Mouse (Mus musculus): Measurements from ENCODE around the gene Ubl3. TPM values are rescaled to one million over a fixed set of nuclear protein-coding genes. Genes with fewer than 3 reads are reported as not detected.

The Ubl3 gene
- 79.9 and 82.9 TPM in 2 replicates for polyA plus RNA-seq (2015; fragmentation: Nextera tagmentation; extraction: Ambion mirVana)

DNA sequence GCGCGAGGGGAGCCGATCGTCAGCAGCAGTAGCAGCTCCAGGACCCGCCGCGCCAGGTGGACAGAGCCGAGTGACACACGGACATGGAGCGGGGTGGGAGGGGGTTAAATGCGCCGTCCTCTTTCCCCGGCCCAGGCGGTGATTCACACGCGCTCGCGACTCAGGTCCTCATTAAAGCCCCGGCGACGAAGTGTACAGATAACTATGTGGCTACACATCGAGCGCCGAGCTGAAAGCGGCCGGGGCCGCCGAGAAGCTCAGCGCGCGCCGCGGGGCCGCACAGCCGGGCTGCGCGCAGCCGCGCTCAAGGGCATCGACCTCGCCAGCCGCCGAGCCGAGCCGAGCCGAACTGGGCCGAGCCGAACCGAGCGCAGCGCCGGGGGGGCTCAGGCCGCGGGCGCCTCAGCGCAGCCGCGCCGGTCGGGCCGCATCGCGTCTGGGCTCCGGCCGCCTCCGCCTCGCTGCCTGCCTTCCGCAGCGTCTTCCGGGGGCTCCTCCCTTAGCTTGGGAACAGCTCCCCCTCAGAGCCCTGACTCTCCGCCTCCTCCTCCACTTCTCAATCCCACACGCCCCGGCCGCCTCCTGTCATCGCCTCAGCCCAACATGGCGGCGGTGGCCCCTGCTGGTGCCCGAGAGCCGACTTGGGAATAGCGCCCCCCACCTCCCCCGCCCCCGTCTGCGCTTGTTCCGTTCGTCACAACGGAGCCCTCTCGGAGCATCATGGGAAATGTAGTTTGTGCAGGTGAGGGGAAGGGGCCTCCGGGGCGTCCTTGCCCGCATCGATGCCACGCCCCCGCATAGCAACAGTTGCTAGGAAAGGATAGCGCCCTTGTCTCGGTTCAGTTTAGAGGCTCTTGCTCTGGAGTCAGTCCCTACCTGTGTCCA lies at the start of gene Ubl3:
Ubl3 (minus strand) TSS at position 603 of the 885 bp plus-strand sequence.
- Histone ChIP-seq H3K9me3 (no peaks in the 10 kb centered on the region), H3K4me2 (replicated peaks) (peak within 1 kb of the TSS; percentile 64), H3K27me3 (replicated peaks) (no peaks in the 10 kb centered on the region), H3K9ac (peak within 1 kb of the TSS; percentile 87), H3K4me1 (replicated peaks) (peaks cover 15% of the 10 kb centered on the region), H3K4me3 (replicated peaks) (peak within 1 kb of the TSS; percentile 75), H3K36me3 (no peaks in the 10 kb centered on the region), H3K27ac (peak within 1 kb of the TSS; percentile 96)
- ATAC-seq = peak; percentile 93
- WGBS = under 1% methylated on average over 94 of the region's 95 CpGs

DNA sequence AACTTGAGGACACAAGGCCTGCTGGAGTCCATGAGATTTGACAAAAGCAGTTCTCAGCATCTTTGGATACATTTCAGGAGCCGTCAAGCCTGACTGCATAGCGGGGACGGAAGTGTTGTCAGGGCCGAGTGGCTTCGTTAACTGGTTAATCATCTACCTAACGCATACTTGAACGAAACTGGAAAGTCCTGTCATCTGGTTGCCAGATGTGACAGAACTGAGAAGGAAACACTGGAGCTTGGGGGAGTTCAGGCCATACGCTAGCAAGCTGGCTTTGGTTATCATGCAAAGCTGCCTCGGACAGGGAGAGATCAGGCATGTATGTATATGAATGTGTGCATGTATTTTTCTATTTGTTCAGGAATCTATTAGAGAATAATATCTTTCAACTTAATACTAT lies 45.8 kb upstream of the Ubl3 start:
- WGBS = 48% methylated on average over 9 of the region's 9 CpGs
- H3K9ac ChIP-seq = no peak overlapping the region
- H3K4me3 ChIP-seq (replicated peaks) = no peak overlapping the region
- no peak overlapping the region for H3K4me2 ChIP-seq (replicated peaks)
- H3K9me3 ChIP-seq = no peaks in the 10 kb centered on the region
- H3K36me3 ChIP-seq = no peaks in the 10 kb centered on the region
- ATAC-seq = peak; percentile 90
- H3K27ac ChIP-seq = no peak overlapping the region
- H3K27me3 ChIP-seq (replicated peaks) = no peaks in the 10 kb centered on the region
- H3K4me1 ChIP-seq (replicated peaks) = peaks cover 4% of the 10 kb centered on the region; the same call in 1 of the 2 replicates

DNA sequence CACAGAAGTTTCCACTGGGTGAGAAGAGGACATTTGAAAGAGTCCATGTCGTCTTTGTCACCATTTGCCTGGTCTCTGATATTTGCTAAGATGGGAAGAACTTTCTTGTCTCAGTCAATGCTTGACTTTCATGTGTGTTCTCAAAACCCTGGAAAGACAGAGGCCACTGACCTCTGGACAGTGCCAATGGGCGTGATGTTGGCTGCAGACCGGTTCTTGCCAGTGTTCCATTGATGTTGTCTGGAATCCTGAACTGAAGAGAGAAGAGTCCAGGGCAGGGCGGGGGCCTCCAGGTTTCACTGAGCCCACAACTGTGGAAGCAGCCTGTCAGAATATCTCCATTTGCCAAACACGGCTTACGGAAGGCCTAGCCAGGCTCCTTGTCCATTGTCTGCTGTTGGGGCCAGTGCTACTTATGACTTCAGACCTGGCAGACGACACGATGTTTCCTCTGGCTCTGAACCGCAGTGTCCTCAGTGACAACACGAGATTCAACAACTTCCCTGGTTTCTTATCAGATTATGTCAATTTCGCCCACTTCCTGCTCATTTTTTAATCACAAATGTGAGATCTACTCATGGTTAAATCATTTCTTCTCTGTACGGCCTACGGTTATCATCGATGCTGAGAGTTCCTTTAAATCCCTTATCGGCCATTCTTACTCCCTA lies 43.6 kb upstream of the Ubl3 start:
- 88% methylated on average over 15 of the region's 15 CpGs for WGBS
- no peak for ATAC-seq
- H3K4me2 ChIP-seq (replicated peaks) = no peak overlapping the region
- no peak overlapping the region for H3K4me3 ChIP-seq (replicated peaks)
- H3K27ac ChIP-seq = no peak overlapping the region
- H3K9ac ChIP-seq = no peak overlapping the region
- peaks cover 4% of the 10 kb centered on the region; the same call in 1 of the 2 replicates for H3K4me1 ChIP-seq (replicated peaks)
- no peaks in the 10 kb centered on the region for H3K9me3 ChIP-seq
- no peaks in the 10 kb centered on the region for H3K27me3 ChIP-seq (replicated peaks)
- no peaks in the 10 kb centered on the region for H3K36me3 ChIP-seq

DNA sequence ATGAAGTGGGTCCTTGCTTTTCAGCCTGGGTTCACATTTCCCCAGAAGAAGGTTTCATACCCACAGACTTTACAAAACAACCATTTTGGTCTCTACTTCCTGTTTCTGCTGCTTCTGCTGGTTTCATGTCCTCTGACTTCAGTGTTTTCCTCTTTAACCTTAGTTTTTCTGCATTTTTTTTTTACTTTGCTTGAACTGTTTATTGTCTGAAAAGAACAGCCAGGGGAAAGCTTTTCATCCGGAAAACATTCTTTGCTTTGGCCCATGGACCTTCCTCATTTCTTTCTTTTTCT lies 42.8 kb upstream of the Ubl3 start:
- WGBS = 73% methylated on average over 1 of the region's 1 CpGs
- H3K27me3 ChIP-seq (replicated peaks) = no peaks in the 10 kb centered on the region

DNA sequence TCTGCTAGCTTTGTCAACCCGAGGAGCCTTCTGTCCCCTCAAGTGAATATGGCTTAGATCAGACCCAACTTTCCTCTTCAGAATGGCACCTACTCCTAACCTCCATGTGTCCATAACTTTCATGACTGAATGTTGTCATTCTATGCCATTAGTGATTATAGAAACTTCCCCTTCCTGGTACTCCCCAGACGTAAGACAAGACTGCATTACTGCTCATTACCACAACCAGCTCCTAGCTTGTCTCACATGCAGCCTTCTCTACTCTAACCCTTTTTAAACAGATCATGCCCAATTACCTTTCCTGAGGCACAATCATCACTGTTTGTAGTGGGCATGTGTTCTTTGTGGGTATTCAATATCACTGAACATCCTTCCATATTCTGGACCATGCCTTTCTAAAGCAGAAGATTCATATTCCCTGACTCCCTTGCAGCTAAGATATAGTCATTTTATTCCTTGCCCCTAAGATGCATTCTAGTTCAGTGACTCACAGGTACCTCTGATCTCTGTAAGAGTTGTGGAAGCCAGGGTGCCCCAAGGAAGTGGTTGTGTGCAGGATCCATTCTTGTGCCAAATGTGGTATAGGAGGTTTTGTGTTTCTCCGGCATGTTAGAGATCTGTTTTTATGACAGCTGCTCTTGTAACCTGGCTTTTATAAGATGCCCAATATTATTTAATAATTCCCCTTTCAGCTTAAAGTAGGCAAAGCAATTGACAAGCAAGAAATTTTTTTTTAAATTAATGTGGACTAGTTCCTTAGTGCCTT lies 42.3 kb upstream of the Ubl3 start:
- peaks cover 4% of the 10 kb centered on the region; the same call in 1 of the 2 replicates for H3K4me1 ChIP-seq (replicated peaks)
- no peak overlapping the region for H3K9ac ChIP-seq
- no peaks in the 10 kb centered on the region for H3K36me3 ChIP-seq
- H3K27me3 ChIP-seq (replicated peaks) = no peaks in the 10 kb centered on the region
- no peak overlapping the region for H3K27ac ChIP-seq
- WGBS = 82% methylated on average over 3 of the region's 3 CpGs
- H3K9me3 ChIP-seq = no peaks in the 10 kb centered on the region
- H3K4me3 ChIP-seq (replicated peaks) = no peak overlapping the region
- ATAC-seq = no peak
- H3K4me2 ChIP-seq (replicated peaks) = no peak overlapping the region

More for the DNA sequence above, 42.8 kb upstream of the Ubl3 start:
- Histone ChIP-seq H3K4me1 (replicated peaks) (peaks cover 4% of the 10 kb centered on the region; the same call in 1 of the 2 replicates), H3K9me3 (no peaks in the 10 kb centered on the region), H3K27ac (no peak overlapping the region), H3K4me2 (replicated peaks) (no peak overlapping the region), H3K36me3 (no peaks in the 10 kb centered on the region), H3K4me3 (replicated peaks) (no peak overlapping the region), H3K9ac (no peak overlapping the region)
- ATAC-seq = no peak

DNA sequence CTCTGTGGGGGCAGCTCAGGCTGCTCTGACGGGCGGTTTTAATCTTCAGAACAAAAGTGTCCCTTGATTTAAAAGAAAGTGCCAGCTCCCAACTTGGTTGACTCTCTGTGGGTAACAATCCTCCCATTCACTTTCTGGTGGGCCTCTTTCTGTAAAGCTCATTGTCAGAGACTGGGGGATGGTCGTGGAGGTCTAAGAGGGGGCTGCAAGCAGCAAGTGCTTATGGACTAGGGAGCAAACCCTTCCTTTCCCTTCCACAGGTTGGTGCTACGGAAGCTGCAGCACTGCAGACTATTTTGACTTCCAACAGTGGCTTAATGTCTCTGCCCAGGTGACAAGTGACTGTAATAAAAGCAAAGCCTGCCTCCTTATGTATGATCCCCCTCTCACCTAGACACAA lies 41.0 kb upstream of the Ubl3 start:
- no peak for ATAC-seq
- no peaks in the 10 kb centered on the region for H3K9me3 ChIP-seq
- no peak overlapping the region for H3K27ac ChIP-seq
- H3K4me2 ChIP-seq (replicated peaks) = no peak overlapping the region
- peaks cover 4% of the 10 kb centered on the region; the same call in 1 of the 2 replicates for H3K4me1 ChIP-seq (replicated peaks)
- 63% methylated on average over 4 of the region's 4 CpGs for WGBS
- no peaks in the 10 kb centered on the region for H3K27me3 ChIP-seq (replicated peaks)
- no peak overlapping the region for H3K4me3 ChIP-seq (replicated peaks)
- no peak overlapping the region for H3K9ac ChIP-seq
- no peaks in the 10 kb centered on the region for H3K36me3 ChIP-seq

DNA sequence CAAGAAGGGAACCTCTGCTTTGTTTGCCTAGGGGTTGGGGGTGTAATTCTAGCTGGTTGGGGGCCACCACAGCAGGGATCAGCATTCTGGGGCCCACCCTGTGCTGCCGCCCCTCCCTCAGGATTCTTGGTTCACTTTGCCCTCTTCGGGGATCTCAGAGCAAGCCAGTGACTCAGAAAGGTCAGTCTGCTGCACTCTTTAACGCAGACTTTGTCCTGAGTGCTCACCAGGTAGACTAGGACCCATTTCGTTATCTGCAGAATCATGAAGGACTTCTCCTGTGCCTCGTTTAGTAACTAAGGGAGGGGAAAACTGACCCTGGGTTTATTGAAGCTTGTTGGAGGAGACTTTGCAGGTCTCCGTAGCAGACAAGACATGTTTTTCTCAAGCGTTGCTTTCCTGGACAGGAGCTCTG lies 38.9 kb upstream of the Ubl3 start:
- 0 out of 2 replicates have a peak overlapping the region, but pooled peaks have one; percentile 11 for H3K4me2 ChIP-seq (replicated peaks)
- H3K9me3 ChIP-seq = no peaks in the 10 kb centered on the region
- peak; percentile 70 for ATAC-seq

DNA sequence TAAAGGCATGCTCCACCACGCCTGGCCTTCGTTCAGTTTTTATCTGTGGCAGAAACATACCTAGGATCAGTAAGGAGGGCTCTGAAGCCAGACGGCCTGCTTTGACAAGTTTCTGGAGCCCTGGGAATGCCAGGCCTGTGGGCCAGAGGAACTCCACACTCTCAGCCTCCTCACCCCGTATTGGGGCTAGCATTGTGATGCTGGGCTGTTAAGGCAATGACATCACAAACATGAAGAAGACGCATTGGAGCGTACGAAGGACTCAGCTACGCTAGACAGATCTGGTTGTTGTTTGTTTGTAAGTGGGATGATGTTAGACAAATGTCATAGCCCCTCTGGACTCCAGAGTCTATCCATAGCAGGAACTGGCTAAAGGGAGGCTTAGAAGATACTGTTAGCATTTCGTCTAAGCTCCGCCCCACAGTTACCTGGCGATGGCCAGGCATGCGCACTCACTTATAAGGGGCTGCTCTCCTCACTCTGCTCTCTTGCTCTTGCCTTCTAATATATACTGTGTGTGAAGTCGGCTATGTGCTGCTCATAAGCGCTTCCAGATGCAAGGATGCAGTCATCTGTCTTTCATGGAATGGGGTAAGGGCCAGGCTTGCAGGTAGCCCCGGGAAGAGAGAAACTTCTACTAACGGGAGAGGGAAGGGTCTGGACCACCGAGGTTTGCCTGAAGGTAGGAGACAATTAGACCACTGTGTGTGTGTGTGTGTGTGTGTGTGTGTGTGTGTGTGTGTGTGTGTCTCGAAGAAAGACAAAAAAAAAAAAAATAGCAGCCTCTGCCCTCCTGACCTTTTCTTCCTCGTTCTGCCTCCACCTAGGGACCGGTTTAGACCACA lies 38.2 kb upstream of the Ubl3 start:
- WGBS = 51% methylated on average over 20 of the region's 20 CpGs
- no peak for ATAC-seq
- Histone ChIP-seq H3K27ac (no peak overlapping the region), H3K9ac (no peak overlapping the region), H3K4me1 (replicated peaks) (no peaks in the 10 kb centered on the region), H3K9me3 (no peaks in the 10 kb centered on the region), H3K4me3 (replicated peaks) (no peak overlapping the region), H3K4me2 (replicated peaks) (0 out of 2 replicates have a peak overlapping the region, but pooled peaks have one; percentile 11), H3K36me3 (no peaks in the 10 kb centered on the region), H3K27me3 (replicated peaks) (no peaks in the 10 kb centered on the region)

More for the DNA sequence above, 38.9 kb upstream of the Ubl3 start:
- H3K27ac ChIP-seq = no peak overlapping the region
- no peaks in the 10 kb centered on the region for H3K4me1 ChIP-seq (replicated peaks)
- no peaks in the 10 kb centered on the region for H3K36me3 ChIP-seq
- H3K27me3 ChIP-seq (replicated peaks) = no peaks in the 10 kb centered on the region
- H3K9ac ChIP-seq = no peak overlapping the region
- no peak overlapping the region for H3K4me3 ChIP-seq (replicated peaks)
- WGBS = 30% methylated on average over 7 of the region's 7 CpGs

DNA sequence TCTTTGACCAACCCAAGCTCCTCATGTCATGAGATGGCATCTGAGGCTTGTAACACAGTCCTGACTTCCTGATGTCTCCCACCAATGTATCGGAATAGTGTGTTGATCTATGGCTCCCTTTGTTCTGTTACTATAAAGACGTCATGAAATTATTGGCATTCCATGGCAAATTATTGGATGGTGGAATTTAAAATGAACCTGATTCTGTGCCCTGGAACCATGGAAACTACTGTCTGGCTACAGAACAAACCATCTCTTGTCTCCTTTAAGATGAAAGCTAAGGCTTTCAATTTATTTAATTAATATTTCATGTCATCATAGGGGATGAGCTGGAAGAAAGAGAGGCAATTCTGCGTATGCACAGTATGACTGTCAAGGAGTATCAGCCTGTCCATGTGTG lies 36.4 kb upstream of the Ubl3 start:
- no peak overlapping the region for H3K9ac ChIP-seq
- H3K4me2 ChIP-seq (replicated peaks) = no peak overlapping the region
- no peaks in the 10 kb centered on the region for H3K36me3 ChIP-seq
- H3K9me3 ChIP-seq = no peaks in the 10 kb centered on the region
- ATAC-seq = no peak
- H3K4me3 ChIP-seq (replicated peaks) = no peak overlapping the region
- no peak overlapping the region for H3K27ac ChIP-seq
- 88% methylated on average over 3 of the region's 3 CpGs for WGBS
- no peaks in the 10 kb centered on the region for H3K27me3 ChIP-seq (replicated peaks)
- no peaks in the 10 kb centered on the region for H3K4me1 ChIP-seq (replicated peaks)

DNA sequence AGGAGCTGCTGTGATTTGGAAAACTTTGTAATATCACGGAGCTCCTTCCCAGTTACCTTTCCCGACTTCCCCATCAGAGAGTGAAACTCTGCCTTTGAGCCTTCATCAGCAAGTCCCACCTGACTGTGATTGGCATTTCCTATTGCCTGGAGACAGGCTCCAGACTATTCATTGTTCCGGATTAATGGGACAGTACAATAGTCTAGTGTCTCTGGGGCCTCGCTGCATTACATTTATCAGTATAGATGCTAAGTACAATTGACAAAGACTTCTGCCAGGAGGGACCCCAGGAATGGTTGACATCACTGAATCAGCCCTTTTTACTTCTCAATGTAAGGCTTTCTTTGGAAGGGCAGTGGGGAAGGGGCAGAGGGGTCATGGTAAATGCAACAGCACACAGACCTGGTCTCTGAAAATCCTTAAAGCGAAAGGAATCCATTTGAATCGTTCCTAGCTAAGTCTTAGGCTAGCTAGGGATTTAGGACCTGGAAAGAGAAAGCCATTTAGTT lies 35.6 kb upstream of the Ubl3 start:
- Histone ChIP-seq H3K4me1 (replicated peaks) (no peaks in the 10 kb centered on the region), H3K36me3 (no peaks in the 10 kb centered on the region), H3K27ac (no peak overlapping the region), H3K9ac (no peak overlapping the region), H3K9me3 (no peaks in the 10 kb centered on the region), H3K27me3 (replicated peaks) (no peaks in the 10 kb centered on the region), H3K4me3 (replicated peaks) (no peak overlapping the region), H3K4me2 (replicated peaks) (no peak overlapping the region)
- WGBS = 70% methylated on average over 6 of the region's 6 CpGs
- ATAC-seq = no peak

DNA sequence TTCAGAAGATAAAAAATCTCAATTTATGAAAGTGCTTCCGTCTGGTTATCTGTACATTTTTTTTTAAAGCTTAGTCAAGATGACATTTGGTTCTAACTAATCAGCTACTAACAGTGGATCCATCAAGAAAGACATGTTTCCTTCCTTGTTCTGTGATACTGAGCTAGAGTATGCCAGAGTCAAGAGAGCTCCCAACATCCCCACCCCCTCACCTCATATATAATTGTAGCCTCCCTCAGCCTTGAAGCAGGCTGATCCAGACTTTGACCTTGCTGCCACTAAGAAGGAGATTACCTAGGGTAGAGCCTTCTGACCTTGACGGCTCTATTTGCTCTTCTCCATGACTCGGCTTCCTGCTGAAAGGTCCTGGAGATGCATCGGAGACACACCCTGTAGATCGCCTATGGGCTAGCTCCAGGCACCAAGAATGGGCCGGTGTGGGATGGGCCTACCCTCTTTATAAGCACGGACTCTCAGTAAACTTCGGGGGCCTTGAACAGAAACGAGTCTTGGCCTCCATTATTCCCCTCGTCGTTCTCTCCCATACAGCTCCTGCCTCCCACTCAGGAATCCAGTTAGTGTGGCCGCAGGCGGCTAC lies 27.9 kb upstream of the Ubl3 start:
- ATAC-seq = peak; percentile 80
- Histone ChIP-seq H3K27ac (no peak overlapping the region), H3K27me3 (replicated peaks) (no peaks in the 10 kb centered on the region), H3K36me3 (no peaks in the 10 kb centered on the region), H3K4me1 (replicated peaks) (no peaks in the 10 kb centered on the region), H3K4me2 (replicated peaks) (no peak overlapping the region), H3K9me3 (no peaks in the 10 kb centered on the region), H3K4me3 (replicated peaks) (no peak overlapping the region), H3K9ac (no peak overlapping the region)
- WGBS = 75% methylated on average over 13 of the region's 13 CpGs

Data from intestine, embryonic 15.5 days (tissue).